Mouse (Mus musculus): ENCODE data around the gene Cwc25. TPM values are rescaled to one million over a fixed set of nuclear protein-coding genes. Genes with fewer than 3 reads are reported as not detected.
"Not testable (repeated sequence)": the region's sequence is repeated elsewhere in the genome, so short reads cannot be mapped to it uniquely, and the experiment has no call there.

The Cwc25 gene
- total RNA-seq, 4 experiments from 2014 or later = 17.0 to 20.6 (median 19.1) TPM

GRCm38 (mm10) chr11:97728730-97729129, 37.6 kb downstream of the Cwc25 start:
- DNase-seq (ENCODE audit: low spot score in 2 of 2) = no peak

GRCm38 (mm10) chr11:97728311-97728710, 38.0 kb downstream of the Cwc25 start:
- no peak for DNase-seq (ENCODE audit: low spot score in 2 of 2)

GRCm38 (mm10) chr11:97723709-97724108, 42.6 kb downstream of the Cwc25 start:
- no peak for DNase-seq (ENCODE audit: low spot score in 2 of 2)

- no peak for DNase-seq (ENCODE audit: low spot score in 2 of 2)
Observed at GRCm38 (mm10) chr11:97721338-97721737, 45.0 kb downstream of the Cwc25 start.

GRCm38 (mm10) chr11:97719041-97719440, 47.3 kb downstream of the Cwc25 start:
- DNase-seq (ENCODE audit: low spot score in 2 of 2) = no peak

- no peak for DNase-seq (ENCODE audit: low spot score in 2 of 2)
Observed at GRCm38 (mm10) chr11:97718281-97718860, 48.0 kb downstream of the Cwc25 start.

- no peak for DNase-seq (ENCODE audit: low spot score in 2 of 2)
Observed at GRCm38 (mm10) chr11:97717369-97718280, 48.7 kb downstream of the Cwc25 start.

GRCm38 (mm10) chr11:97716021-97716420, 50.3 kb downstream of the Cwc25 start:
- DNase-seq (ENCODE audit: low spot score in 2 of 2) = no peak

- DNase-seq (ENCODE audit: low spot score in 2 of 2) = no peak
Observed at GRCm38 (mm10) chr11:97714784-97715760, 51.3 kb downstream of the Cwc25 start.

- DNase-seq (ENCODE audit: low spot score in 2 of 2) = no peak
Observed at GRCm38 (mm10) chr11:97714356-97714755, 52.0 kb downstream of the Cwc25 start.

- no peak for DNase-seq (ENCODE audit: low spot score in 2 of 2)
Observed at GRCm38 (mm10) chr11:97713896-97714295, 52.5 kb downstream of the Cwc25 start.

- DNase-seq (ENCODE audit: low spot score in 2 of 2) = no peak
Observed at GRCm38 (mm10) chr11:97712286-97712685, 54.1 kb downstream of the Cwc25 start.

GRCm38 (mm10) chr11:97711200-97711900, 55.0 kb downstream of the Cwc25 start:
- DNase-seq (ENCODE audit: low spot score in 2 of 2) = no peak

- not testable (repeated sequence) for DNase-seq (ENCODE audit: low spot score in 2 of 2)
Observed at GRCm38 (mm10) chr11:97710067-97710466, 56.3 kb downstream of the Cwc25 start.

- peak; percentile 99 for DNase-seq (ENCODE audit: low spot score in 2 of 2)
Observed at GRCm38 (mm10) chr11:97703039-97703826, 63.1 kb downstream of the Cwc25 start, which contains the start of gene Psmb3. Psmb3 (plus strand) TSS chr11:97703399.

GRCm38 (mm10) chr11:97702393-97702745, 64.0 kb downstream of the Cwc25 start:
- DNase-seq (ENCODE audit: low spot score in 2 of 2) = peak; percentile 81 to 95

- DNase-seq (ENCODE audit: low spot score in 2 of 2) = no peak
Observed at GRCm38 (mm10) chr11:97701581-97702392, 64.6 kb downstream of the Cwc25 start.

- DNase-seq (ENCODE audit: low spot score in 2 of 2) = no peak
Observed at GRCm38 (mm10) chr11:97700746-97701580, 65.4 kb downstream of the Cwc25 start.

All from left cerebral cortex, adult 8-10 months (tissue).